Mouse (Mus musculus): Measurements from ENCODE around the gene Gars. TPM values are rescaled to one million over a fixed set of nuclear protein-coding genes. Genes with fewer than 3 reads are reported as not detected.

Gene Gars
- total RNA-seq, 2 experiments from 2014 or later = 57.5 to 61.3 TPM

- intact Hi-C loops (cut with DNase I) = no loop called here
- no peak for DNase-seq (ENCODE audit: low spot score)
These were observed 16.0 kb upstream of the Gars start for GRCm38 (mm10) chr6:55021806-55022205.

GRCm38 (mm10) chr6:55027642-55028041 lies 10.2 kb upstream of the Gars start:
- intact Hi-C loops (cut with DNase I) = no loop called here

GRCm38 (mm10) chr6:55036731-55037130 lies 1.1 kb upstream of the Gars start:
- intact Hi-C loops (cut with DNase I) = no loop called here
- no peak for DNase-seq (ENCODE audit: low spot score)

More at GRCm38 (mm10) chr6:55027642-55028041, 10.2 kb upstream of the Gars start:
- no peak for DNase-seq (ENCODE audit: low spot score)

GRCm38 (mm10) chr6:55038671-55039445 lies 1.1 kb downstream of the Gars start:
- intact Hi-C loops (cut with DNase I) = no loop called here

GRCm38 (mm10) chr6:55039446-55039783 lies 1.6 kb downstream of the Gars start:
- DNase-seq (ENCODE audit: low spot score) = no peak
- intact Hi-C loops (cut with DNase I) = no loop called here

More at GRCm38 (mm10) chr6:55038671-55039445, 1.1 kb downstream of the Gars start:
- no peak for DNase-seq (ENCODE audit: low spot score)

DNA sequence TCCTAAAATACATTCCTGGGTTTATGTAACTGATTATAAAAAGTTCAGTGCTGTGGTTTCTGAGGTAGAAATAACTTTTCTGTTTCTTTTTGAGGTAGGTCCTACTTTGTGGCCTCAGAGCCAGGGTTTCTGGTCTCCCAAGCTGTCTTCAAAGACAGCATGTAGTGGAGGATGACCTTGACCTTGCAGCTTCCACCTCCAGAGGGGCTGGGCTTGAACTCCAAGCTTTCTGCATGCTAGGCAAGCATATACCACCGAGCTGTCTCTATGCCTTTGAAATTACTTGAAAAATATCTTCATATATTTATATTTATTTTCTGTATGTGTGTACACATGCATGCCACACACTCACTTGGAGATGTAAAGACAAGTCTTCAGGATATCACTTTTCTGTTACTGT lies 2.2 kb downstream of the Gars start:
- intact Hi-C loops (cut with DNase I) = no loop called here
- no peak for DNase-seq (ENCODE audit: low spot score)

- intact Hi-C loops (cut with DNase I) = no loop called here
- DNase-seq (ENCODE audit: low spot score) = no peak
These were observed 5.4 kb downstream of the Gars start for GRCm38 (mm10) chr6:55043206-55043605.

DNA sequence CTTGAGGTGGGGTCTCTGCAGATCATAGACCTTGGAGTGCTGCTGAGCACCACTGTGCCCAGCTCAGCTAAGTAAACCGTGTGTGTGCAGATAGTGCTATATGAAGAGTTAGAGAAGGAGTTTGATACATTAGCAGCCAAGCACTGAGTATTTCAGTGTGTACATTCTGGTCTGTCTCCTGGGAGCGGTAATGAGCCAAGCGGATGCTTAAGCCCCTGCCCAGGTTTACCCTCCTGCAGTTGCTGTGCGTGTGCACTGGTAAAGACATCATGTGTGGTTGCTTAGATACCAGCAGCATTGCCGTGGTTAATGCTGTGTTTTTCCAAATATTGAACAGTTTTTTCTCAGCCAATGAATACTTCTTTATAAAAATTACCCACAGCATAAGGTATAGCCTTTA lies 6.7 kb downstream of the Gars start:
- intact Hi-C loops (cut with DNase I) = no loop called here
- DNase-seq (ENCODE audit: low spot score) = no peak

GRCm38 (mm10) chr6:55045326-55045725 lies 7.5 kb downstream of the Gars start:
- intact Hi-C loops (cut with DNase I) = no loop called here
- no peak for DNase-seq (ENCODE audit: low spot score)

- intact Hi-C loops (cut with DNase I) = no loop called here
- no peak for DNase-seq (ENCODE audit: low spot score)
These were observed 11.4 kb downstream of the Gars start for GRCm38 (mm10) chr6:55049186-55049585.

GRCm38 (mm10) chr6:55054491-55054890 lies 16.7 kb downstream of the Gars start:
- intact Hi-C loops (cut with DNase I) = no loop called here
- no peak for DNase-seq (ENCODE audit: low spot score)

GRCm38 (mm10) chr6:55057427-55057826 lies 19.6 kb downstream of the Gars start:
- DNase-seq (ENCODE audit: low spot score) = no peak
- intact Hi-C loops (cut with DNase I) = no loop called here

DNA sequence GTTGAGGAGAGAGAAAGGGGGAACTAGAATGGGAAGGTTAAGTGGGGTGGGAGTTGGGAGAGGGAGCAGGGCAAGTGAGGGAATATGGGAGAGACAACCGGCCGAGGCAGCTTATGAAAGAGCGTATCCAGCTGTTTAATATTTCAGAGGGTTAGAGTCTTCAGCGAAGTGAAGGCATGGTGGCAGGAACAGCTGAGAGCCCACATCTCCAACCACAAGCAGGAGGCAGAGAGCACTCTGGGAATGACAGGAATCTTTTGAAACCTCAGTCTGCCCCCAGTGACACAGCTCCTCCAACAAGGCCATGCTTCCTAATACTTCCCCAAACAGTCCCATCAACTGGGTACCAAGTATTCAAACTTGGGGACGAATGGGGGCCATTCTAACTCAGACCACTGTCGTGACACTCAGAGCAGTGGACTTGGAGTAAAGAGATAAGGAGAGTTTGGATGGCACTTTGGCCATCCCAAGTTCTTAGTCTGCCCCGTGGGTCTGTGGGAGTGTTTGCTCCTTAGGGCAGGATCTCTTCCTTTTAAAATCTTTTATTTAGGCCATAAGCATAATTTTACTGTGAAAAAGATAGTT lies 22.5 kb downstream of the Gars start:
- intact Hi-C loops (cut with DNase I) = no loop called here
- DNase-seq (ENCODE audit: low spot score) = no peak

DNA sequence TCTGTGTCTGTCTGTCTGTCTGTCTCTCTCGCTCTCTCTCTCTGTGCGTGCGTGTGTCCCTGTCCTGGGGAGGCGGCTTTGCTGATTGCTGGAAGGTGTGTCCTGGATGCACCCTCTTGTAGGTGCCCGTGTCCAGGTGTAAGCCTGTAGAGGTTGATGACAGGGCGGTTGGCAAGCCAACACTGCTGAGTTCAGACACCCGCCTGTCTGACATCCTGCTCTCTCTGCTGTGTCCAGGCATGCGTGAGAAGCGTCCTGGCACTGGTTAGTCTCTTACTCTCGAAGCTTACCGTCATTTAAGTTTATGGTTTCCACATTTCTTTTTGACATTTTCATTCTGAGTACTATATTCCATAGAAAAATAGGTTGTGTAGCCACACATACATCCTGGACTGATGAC lies 23.5 kb downstream of the Gars start:
- no peak for DNase-seq (ENCODE audit: low spot score)
- intact Hi-C loops (cut with DNase I) = no loop called here

GRCm38 (mm10) chr6:55062200-55062599 lies 24.4 kb downstream of the Gars start:
- DNase-seq (ENCODE audit: low spot score) = no peak
- intact Hi-C loops (cut with DNase I) = no loop called here

DNA sequence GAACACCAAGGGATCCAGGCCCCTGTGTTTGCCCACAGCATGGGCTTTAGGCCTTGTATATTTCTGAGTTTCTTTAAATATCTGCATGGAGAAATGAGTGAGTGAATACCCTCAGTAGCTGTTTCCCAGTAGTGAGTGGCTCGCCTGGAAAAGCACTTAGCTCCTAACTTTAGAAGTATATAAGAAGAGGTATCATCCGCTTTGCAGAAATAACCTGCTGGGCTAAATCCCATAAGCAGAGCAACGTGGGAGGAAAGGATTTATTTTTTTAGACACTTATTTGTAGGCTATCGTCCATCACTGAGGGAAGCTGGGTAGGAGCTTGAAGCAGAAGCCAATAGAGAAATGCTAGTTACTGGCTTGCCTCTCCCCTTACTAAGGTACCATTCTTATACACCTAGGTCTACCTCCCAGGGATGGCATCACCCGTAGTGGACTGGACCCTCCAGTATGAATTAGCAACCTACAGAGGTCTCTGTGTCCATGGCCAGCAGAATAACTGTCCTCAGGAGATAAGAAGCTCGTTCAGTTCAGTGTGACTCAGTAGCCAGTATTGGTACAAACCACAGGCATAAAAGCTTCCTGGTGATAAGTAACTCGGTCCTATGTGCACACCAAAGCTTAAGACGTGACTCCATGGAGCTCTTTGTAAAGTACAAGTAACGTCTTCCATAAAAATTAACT lies 26.1 kb downstream of the Gars start:
- intact Hi-C loops (cut with DNase I) = no loop called here
- DNase-seq (ENCODE audit: low spot score) = no peak

GRCm38 (mm10) chr6:55064477-55064827 lies 26.6 kb downstream of the Gars start:
- intact Hi-C loops (cut with DNase I) = no loop called here
- DNase-seq (ENCODE audit: low spot score) = no peak

GRCm38 (mm10) chr6:55065903-55066302 lies 28.1 kb downstream of the Gars start:
- no peak for DNase-seq (ENCODE audit: low spot score)
- intact Hi-C loops (cut with DNase I) = no loop called here

DNA sequence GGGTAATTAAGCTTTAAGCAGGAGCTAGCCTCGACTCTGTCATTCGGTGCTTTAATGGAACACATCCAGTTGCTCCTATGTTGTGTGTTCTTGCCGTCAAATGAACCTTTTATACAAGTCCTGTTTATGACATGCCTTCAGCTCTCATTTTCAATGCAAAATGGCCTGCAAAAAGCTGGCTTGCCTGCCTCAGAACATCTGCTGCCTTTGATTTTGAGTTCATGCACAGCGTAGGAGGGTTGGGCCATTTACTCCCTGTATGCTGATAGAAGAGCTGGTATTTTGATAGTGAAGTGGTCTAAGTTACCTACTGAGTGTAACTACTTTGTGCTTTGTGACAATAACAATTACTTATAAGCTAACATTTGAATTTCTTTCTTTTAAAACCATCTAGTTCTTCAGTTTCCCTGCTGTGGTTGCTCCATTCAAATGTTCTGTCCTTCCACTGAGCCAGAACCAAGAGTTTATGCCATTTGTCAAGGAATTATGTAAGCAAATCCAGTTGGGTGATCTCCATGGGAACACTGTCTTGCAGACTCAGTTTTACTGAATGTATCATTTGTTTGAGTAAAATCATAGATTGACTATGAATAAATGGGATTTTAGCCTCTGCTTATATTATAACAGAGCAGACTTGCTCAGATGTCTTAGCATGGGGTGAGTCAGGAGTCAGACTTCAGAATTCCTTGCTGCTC lies 38.9 kb downstream of the Gars start:
- no peak for DNase-seq (ENCODE audit: low spot score)
- intact Hi-C loops (cut with DNase I) = no loop called here

DNA sequence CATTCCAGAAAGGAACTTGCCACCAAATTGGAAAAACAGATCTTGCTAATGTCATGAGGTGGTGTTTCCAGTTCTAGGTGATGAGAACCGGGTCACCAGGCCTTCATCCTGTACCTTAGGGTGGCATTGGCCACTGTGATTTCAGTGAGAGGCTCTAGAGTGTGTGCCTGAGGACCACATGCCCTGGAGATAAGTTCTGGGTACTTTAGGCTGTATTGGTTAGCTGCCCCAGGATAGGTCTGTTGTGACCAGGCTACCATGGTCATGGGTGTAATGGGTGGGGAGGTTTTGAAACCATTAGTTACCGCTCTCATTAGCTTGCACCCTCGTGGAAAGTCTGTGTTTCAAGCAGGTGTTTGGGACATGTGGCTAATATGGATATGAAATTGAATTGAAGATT lies 43.6 kb downstream of the Gars start:
- DNase-seq (ENCODE audit: low spot score) = no peak
- intact Hi-C loops (cut with DNase I) = no loop called here
